Mouse (Mus musculus): ENCODE results near the gene Myo15b. TPM values are rescaled to one million over a fixed set of nuclear protein-coding genes. Genes with fewer than 3 reads are reported as not detected.

Gene Myo15b
- total RNA-seq, 2 experiments from 2014 or later, result 0.14 TPM; not detected in 1

DNA sequence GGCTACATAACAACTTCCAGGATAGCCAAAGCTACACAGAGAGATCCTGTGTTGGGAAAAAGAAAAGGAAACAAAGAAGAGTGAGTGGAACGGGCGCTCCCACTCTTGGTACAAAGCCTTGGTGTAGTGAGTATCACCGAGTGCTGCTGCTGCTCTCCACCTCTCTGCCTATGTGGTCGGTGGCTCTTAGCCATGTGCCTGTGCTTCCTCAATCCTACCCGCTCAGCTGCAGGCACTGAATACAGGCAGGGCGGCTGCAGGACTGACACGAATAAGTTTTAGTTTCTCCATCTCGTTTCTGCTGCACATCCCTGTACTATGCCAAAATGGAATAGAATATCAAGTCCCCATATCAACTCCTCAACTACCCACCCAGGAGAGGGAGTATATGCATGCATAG is 70.8 kb downstream of the Myo15b start:
- intact Hi-C loops (cut with DNase I), result no loop called here
- no peak for DNase-seq

DNA sequence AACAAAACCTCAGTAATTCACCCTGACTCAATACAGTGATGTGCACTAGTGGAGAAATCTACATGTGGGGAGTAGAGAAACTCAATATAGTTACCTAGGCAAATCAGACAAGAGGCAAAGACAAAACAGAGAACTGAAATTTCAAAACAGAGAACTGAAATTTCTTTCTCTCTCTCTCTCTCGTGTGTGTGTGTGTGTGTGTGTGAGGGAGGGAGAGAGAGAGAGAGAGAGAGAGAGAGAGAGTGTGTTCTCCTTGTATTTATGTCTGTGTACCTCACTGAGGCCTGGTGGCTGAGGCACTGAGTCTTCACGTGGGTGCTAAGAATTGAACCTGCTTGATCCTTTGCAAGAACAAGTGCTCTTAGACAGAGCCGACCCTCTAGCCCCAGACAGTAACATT is 71.6 kb downstream of the Myo15b start:
- intact Hi-C loops (cut with DNase I), result loop anchor here (5.0 kb wide), 1 partner anchor 202 kb away; the partner anchor contains the start of gene Trim65
- no peak for DNase-seq

DNA sequence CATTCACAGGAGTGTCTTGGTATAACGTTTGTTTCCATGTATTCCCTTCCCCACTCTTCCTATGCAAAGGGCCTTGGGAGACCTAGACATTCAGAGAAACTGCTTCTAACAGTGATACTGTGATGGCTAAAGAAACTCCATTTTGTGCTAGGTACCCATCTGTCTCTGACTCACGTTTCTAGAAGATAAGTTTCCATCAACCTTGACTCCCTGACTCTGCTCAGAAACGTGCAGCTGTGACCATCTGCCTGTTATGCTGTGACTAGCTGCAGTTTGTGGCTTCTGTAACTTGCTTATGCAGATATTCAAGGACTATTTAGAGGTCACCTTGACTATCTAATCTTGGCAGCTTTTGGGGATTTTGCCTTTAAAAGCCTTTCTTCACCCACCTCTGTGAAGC is 73.0 kb downstream of the Myo15b start:
- intact Hi-C loops (cut with DNase I), result loop anchor here (5.0 kb wide), 1 partner anchor 201 kb away; the partner anchor contains the start of gene Trim65
- DNase-seq, result no peak

DNA sequence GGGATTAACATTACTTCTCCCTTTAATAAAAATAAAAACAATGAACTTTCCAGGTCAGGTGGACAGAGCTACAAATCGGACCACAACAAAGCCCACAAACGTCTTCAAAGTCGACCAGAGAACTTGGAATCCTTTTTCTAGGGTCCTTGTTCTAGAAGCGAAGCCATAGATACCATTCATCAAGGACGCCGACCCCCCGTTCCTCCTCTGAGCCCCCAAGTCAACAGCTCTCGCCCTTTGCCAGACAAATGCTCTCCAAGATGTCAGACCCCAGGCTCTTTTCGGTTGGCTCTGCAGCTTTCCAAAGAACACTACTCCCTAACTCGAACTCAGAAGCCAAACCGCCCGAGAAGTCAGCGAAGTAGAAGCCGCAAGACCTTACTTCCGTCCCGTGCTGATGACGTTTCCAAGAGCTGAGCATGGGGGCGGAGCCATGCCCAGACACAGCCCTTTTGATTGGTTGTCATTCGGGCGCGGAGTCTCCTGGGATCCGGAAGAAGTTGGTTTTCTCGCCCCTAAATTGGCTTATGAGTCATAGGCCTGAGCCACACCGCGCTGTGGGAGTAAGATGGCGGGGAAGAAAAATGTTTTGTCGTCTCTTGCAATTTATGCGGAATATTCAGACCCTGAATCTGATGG is 75.0 kb downstream of the Myo15b start, which contains the start of the genes Sap30bp and Recql5:
Gene Sap30bp, plus strand, starts transcription at position 175 of the 639 bp plus-strand sequence.
Gene Recql5, minus strand, starts transcription at position 370 of the 639 bp plus-strand sequence.
- intact Hi-C loops (cut with DNase I), result loop anchor here (5.0 kb wide), 1 partner anchor 199 kb away; the partner anchor contains the start of gene Trim65
- DNase-seq, result peak; percentile 96 to 97

DNA sequence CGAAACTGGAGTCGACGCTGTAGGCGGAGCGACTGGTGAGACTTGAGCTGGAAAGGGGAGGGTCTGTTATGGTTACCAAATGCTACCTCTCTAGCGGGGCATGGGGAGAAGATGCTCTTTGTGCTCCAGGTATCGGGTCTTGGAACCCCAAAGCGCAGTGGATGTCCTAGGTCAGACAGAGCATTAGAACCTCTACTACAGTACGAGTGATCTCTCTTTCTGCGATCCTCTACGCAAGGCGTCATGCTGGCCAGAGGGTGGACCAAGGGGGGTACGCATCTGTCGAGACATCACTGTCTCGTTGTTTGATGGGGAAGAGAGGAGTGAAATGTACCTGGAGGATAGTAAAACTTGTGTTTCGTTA is 75.5 kb downstream of the Myo15b start:
- DNase-seq, result no peak
- intact Hi-C loops (cut with DNase I), result loop anchor here (5.0 kb wide), 1 partner anchor 199 kb away; the partner anchor contains the start of gene Trim65

DNA sequence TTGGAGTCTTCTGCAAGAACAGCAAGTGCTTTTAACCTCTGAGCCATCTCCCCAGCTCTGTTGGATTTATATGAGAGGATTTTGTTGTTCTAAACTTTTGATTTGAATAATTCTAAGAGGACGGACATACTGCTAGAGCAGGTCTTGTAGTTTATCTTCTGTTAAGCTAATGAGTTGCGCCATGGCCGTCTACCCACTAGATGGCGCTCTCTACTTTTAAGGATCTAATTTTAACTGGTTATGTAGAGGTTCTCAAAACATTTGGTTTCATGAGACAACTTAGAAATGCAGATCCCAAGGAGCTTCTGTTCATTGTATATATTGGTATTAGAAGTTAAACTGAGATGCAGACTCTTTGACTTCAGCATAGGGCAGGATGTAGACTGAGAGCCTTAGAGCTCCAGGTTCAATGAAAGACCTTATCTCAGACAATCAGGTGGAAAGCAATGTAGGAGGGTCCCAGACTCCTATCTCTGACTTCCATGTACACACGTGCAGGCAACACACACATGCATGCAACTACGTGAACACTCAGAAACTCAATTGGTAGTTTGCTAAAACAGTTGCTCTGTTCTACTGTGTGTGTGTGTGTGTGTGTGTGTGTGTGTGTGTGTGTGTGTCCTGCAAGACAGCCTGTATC is 81.6 kb downstream of the Myo15b start:
- intact Hi-C loops (cut with DNase I), result loop anchor here (1.0 to 5.0 kb wide), 3 partner anchors 59 to 282 kb away; no protein-coding TSS in a partner anchor
- DNase-seq, result peak; percentile 56 to 68

DNA sequence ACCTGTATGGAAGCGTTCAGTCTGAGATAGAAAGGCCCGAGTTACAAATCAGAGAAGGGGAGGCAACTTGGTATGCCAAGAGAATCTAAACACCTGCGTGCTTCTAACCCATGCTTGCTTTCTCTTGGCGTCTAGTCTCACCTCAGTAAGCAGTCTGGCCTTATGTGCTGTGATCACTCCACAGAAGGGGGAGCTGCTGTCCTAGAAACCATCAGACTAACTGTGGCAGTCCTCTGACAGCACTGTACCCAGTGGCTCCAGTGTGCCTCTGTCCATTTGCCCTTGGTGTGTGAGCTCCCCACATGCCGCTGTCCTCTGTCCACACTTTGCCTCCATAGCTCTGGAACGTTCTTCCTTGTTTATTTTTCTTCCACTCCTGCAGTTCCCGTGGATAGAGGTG is 83.8 kb downstream of the Myo15b start:
- DNase-seq, result no peak
- intact Hi-C loops (cut with DNase I), result loop anchor here (5.0 kb wide), 2 partner anchors 140 to 280 kb away; no protein-coding TSS in a partner anchor

Other genes starting within 250 kb of the Myo15b start
- gene Mif4gd, start 245.4 kb upstream of the Myo15b start, total RNA-seq (2021), result 10 to 100 TPM; 47.3 to 53.8 TPM
- 10 to 100 TPM; 35.5 to 38.8 TPM for gene Slc25a19, start 230.1 kb upstream of the Myo15b start, total RNA-seq (2021)
- 100 to 1,000 TPM; 102 to 110 TPM for gene Grb2, start 149.8 kb upstream of the Myo15b start, total RNA-seq (2021)
- gene Tmem94, start 93.0 kb upstream of the Myo15b start, total RNA-seq (2021), result 100 to 1,000 TPM in 1 of 2 experiments, 10 to 100 TPM in 1; 92.3 to 101 TPM
- gene Caskin2, start 44.8 kb upstream of the Myo15b start, total RNA-seq (2021), result 10 to 100 TPM; 48.6 to 50.6 TPM
- gene Tsen54, start 43.7 kb upstream of the Myo15b start, total RNA-seq (2021), result 1 to 10 TPM; 8.7 to 9.7 TPM
- gene Llgl2, start 34.4 kb upstream of the Myo15b start, total RNA-seq (2021), result 10 to 100 TPM; 18.7 to 21.2 TPM
- 10 to 100 TPM; 14.8 to 26.7 TPM for gene Smim5, start 41.6 kb downstream of the Myo15b start, total RNA-seq (2021)
- gene Smim6, start 53.6 kb downstream of the Myo15b start, total RNA-seq (2021), result under 1 TPM in 1 of 2 experiments, not detected in 1; 0.31 TPM
- 10 to 100 TPM; 17.2 to 20.7 TPM for gene Sap30bp, start 74.9 kb downstream of the Myo15b start, total RNA-seq (2021)
- 1 to 10 TPM; 6.7 to 8.9 TPM for gene Recql5, start 75.1 kb downstream of the Myo15b start, total RNA-seq (2021)
- 1 to 10 TPM; 2.6 to 3.4 TPM for gene Itgb4, start 116.3 kb downstream of the Myo15b start, total RNA-seq (2021)
- gene Galk1, start 154.3 kb downstream of the Myo15b start, total RNA-seq (2021), result 10 to 100 TPM; 12.8 to 19.3 TPM
- 100 to 1,000 TPM; 136 to 158 TPM for gene H3f3b, start 169.6 kb downstream of the Myo15b start, total RNA-seq (2021)
- 1 to 10 TPM; 8.0 to 8.4 TPM for gene Unk, start 171.9 kb downstream of the Myo15b start, total RNA-seq (2021)
- under 1 TPM; 0.41 to 0.42 TPM for gene Unc13d, start 219.6 kb downstream of the Myo15b start, total RNA-seq (2021)
- gene Wbp2, start 228.6 kb downstream of the Myo15b start, total RNA-seq (2021), result 100 to 1,000 TPM in 1 of 2 experiments, 10 to 100 TPM in 1; 97.0 to 106 TPM

Data from heart, postnatal 36 days (tissue).